Comparison of ENCODE assay signal across 8 mouse cellular contexts in the genomic region with DNA sequence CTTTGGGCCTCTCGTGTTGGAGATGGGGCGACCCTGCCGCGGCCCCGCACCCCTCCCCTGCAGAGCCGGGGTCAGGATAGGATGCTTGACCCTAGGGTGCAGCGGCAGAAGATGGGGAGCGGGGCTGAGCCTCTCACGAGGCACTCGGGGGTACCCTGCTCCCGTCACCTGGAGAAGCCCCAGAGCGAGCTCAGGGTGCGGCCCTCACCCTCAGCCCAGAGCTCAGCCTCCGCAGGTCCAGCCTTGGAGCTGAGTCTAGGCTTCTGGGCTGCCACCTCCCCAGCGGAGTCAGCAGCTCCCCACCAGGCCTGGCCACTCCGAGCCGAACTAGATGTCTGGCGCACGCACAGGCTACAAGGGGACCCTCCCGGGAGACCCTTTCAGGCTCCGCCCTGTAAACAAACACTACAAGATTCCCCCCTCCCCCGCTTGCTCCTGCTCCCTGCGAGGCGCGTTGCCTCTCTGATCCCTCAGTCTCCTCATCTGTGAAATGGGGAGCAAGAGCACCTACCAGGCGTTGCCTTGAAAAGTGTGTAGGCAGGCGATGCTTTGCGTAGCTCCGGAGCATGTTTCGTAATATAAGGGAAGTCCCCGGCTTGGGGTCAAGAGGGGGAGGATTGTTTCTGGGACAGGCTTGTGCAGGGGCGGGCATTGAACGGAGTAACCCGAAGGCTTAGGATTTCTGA. TPM values are rescaled to one million over a fixed set of nuclear protein-coding genes. Genes with fewer than 3 reads are reported as not detected.
DNase-seq lines count a peak whose midpoint lies in the region; ATAC-seq and TF ChIP-seq lines count a peak whose summit lies in the region.

No protein-coding gene starts in this region.

- no peaks in the 10 kb centered on the region for H3K36me3 ChIP-seq in ES-Bruce4 (ENCODE audit: control insufficient read depth, insufficient read depth, low read length, poor library complexity, severe bottlenecking)
- no peaks in the 10 kb centered on the region for H3K36me3 ChIP-seq in intestine, embryonic 16.5 days (ENCODE audit: control insufficient read depth, insufficient read depth, low read length)

- intact Hi-C loops in gastrocnemius, postnatal 14 days (cut with DNase I; ENCODE audit: low total_unique reads): no loop called here

- TF ChIP-seq POLR2A in ES-Bruce4 (IDR thresholded peaks at IDR 0.05; ENCODE audit: insufficient read depth, low read length): no peak

- no peaks in the 10 kb centered on the region for H3K27me3 ChIP-seq in ES-Bruce4 (ENCODE audit: control insufficient read depth, insufficient read depth, low read length, poor library complexity, severe bottlenecking)
- H3K27me3 ChIP-seq in intestine, embryonic 16.5 days (replicated peaks; ENCODE audit: control insufficient read depth, insufficient read depth, low read length): no peaks in the 10 kb centered on the region

- H3K9ac ChIP-seq in ES-Bruce4 (ENCODE audit: low read depth, poor library complexity, severe bottlenecking): peak overlapping the region; percentile 73
- H3K9ac ChIP-seq in intestine, embryonic 16.5 days (ENCODE audit: low read depth, low read length): peak overlapping the region; percentile 83

- DNase-seq in adrenal gland, adult 2 months: peak; percentile 72
- DNase-seq in adrenal gland, postnatal 4 days (ENCODE audit: low spot score in 2 of 2): no peak
- DNase-seq in cerebellum, adult 9-11 months: peak; percentile 78
- DNase-seq in gastrocnemius, postnatal 14 days: peak; percentile 64
- peak; percentile 81 for DNase-seq in lung, postnatal 36 days
- DNase-seq in right cerebral cortex, postnatal 25 days: peak; percentile 41

- no peaks in the 10 kb centered on the region for H3K9me3 ChIP-seq in ES-Bruce4 (replicated peaks; ENCODE audit: control insufficient read depth, insufficient read depth, low read length, poor library complexity, severe bottlenecking)
- peaks cover 3% of the 10 kb centered on the region; the same call in 1 of the 2 replicates for H3K9me3 ChIP-seq in intestine, embryonic 16.5 days (ENCODE audit: control insufficient read depth, low read length)

- WGBS in intestine, embryonic 16.5 days: 4% methylated on average over 34 of the region's 34 CpGs

- no peak for TF ChIP-seq EP300 in ES-Bruce4 (IDR thresholded peaks at IDR 0.05; ENCODE audit: insufficient read depth, low read depth, low read length)

- H3K4me1 ChIP-seq in ES-Bruce4 (ENCODE audit: control insufficient read depth, insufficient read depth, low read length): peaks cover 7% of the 10 kb centered on the region
- H3K4me1 ChIP-seq in intestine, embryonic 16.5 days (ENCODE audit: control insufficient read depth, insufficient read depth, low read length): peaks cover 34% of the 10 kb centered on the region

- H3K27ac ChIP-seq in ES-Bruce4 (ENCODE audit: insufficient read depth, low read length): no peak overlapping the region
- H3K27ac ChIP-seq in intestine, embryonic 16.5 days (ENCODE audit: low read length): peak overlapping the region; percentile 20

- H3K4me2 ChIP-seq in intestine, embryonic 16.5 days (ENCODE audit: low read depth, low read length): peak overlapping the region; percentile 82

- TF ChIP-seq CTCF in ES-Bruce4 (IDR thresholded peaks at IDR 0.05; ENCODE audit: low read depth, low read length): no peak

- peak; percentile 26 for ATAC-seq in intestine, embryonic 16.5 days

- H3K4me3 ChIP-seq in ES-Bruce4 (ENCODE audit: low read depth, low read length): peak overlapping the region; percentile 73
- H3K4me3 ChIP-seq in intestine, embryonic 16.5 days (ENCODE audit: low read length): peak overlapping the region; percentile 80

RNA-seq across cellular contexts. Expression of a gene that starts 7.9 kb away (rescaled TPM):
- total RNA-seq in adrenal gland, adult 2 months (2021): 10 to 100 TPM; 55.2 to 55.6 TPM
- 115 and 122 TPM in 2 replicates for polyA plus RNA-seq in adrenal gland, adult 2 months (2012; rRNA removed)
- total RNA-seq in adrenal gland, postnatal 4 days (2021): 10 to 100 TPM; 53.0 to 58.0 TPM
- polyA plus RNA-seq in ES-Bruce4 (2011; ENCODE audit: insufficient read depth, insufficient read length, low read depth, missing spikeins): 22.5 and 24.2 TPM in 2 replicates
- 10 to 100 TPM; 42.7 to 51.0 TPM for total RNA-seq in gastrocnemius, postnatal 14 days (2021)
- polyA plus RNA-seq in intestine, embryonic 16.5 days (2015; fragmentation: Nextera tagmentation; extraction: Ambion mirVana): 12.3 and 15.2 TPM in 2 replicates

RNA-seq across cellular contexts. Expression of a gene that starts 14.2 kb away (rescaled TPM):
- 10 to 100 TPM; 40.6 to 59.0 TPM for total RNA-seq in adrenal gland, adult 2 months (2021)
- 66.6 and 67.7 TPM in 2 replicates for polyA plus RNA-seq in adrenal gland, adult 2 months (2012; rRNA removed)
- 10 to 100 TPM; 53.4 to 68.7 TPM for total RNA-seq in adrenal gland, postnatal 4 days (2021)
- polyA plus RNA-seq in ES-Bruce4 (2011; ENCODE audit: insufficient read depth, insufficient read length, low read depth, missing spikeins): 71.8 and 74.7 TPM in 2 replicates
- total RNA-seq in gastrocnemius, postnatal 14 days (2021): 1,000 to 10,000 TPM; 1,800 to 1,917 TPM
- polyA plus RNA-seq in intestine, embryonic 16.5 days (2015; fragmentation: Nextera tagmentation; extraction: Ambion mirVana): 15.3 and 18.6 TPM in 2 replicates

RNA-seq across cellular contexts. Expression of a gene that starts 20.5 kb away (rescaled TPM):
- 10 to 100 TPM in 1 of 2 experiments, 1 to 10 TPM in 1; 5.6 to 14.5 TPM for total RNA-seq in adrenal gland, adult 2 months (2021)
- 15.4 and 18.5 TPM in 2 replicates for polyA plus RNA-seq in adrenal gland, adult 2 months (2012; rRNA removed)
- total RNA-seq in adrenal gland, postnatal 4 days (2021): 10 to 100 TPM; 16.4 to 19.4 TPM
- polyA plus RNA-seq in ES-Bruce4 (2011; ENCODE audit: insufficient read depth, insufficient read length, low read depth, missing spikeins): 9.4 and 9.7 TPM in 2 replicates
- 10 to 100 TPM; 25.6 to 26.3 TPM for total RNA-seq in gastrocnemius, postnatal 14 days (2021)
- 14.7 and 16.5 TPM in 2 replicates for polyA plus RNA-seq in intestine, embryonic 16.5 days (2015; fragmentation: Nextera tagmentation; extraction: Ambion mirVana)

RNA-seq across cellular contexts. Expression of a gene that starts 31.9 kb away (rescaled TPM):
- total RNA-seq in adrenal gland, adult 2 months (2021): not detected
- polyA plus RNA-seq in adrenal gland, adult 2 months (2012; rRNA removed): not detected in 2 replicates
- total RNA-seq in adrenal gland, postnatal 4 days (2021): not detected
- 0.44 TPM in 1 of 2 replicates, not detected in the other for polyA plus RNA-seq in ES-Bruce4 (2011; ENCODE audit: insufficient read depth, insufficient read length, low read depth, missing spikeins)
- not detected for total RNA-seq in gastrocnemius, postnatal 14 days (2021)
- polyA plus RNA-seq in intestine, embryonic 16.5 days (2015; fragmentation: Nextera tagmentation; extraction: Ambion mirVana): not detected in 2 replicates

RNA-seq across cellular contexts. Expression of a gene that starts 32.8 kb away (rescaled TPM):
- total RNA-seq in adrenal gland, adult 2 months (2021): under 1 TPM in 1 of 2 experiments, not detected in 1; 0.29 TPM
- polyA plus RNA-seq in adrenal gland, adult 2 months (2012; rRNA removed): 0.10 TPM in 1 of 2 replicates, not detected in the other
- under 1 TPM; 0.31 to 0.73 TPM for total RNA-seq in adrenal gland, postnatal 4 days (2021)
- polyA plus RNA-seq in ES-Bruce4 (2011; ENCODE audit: insufficient read depth, insufficient read length, low read depth, missing spikeins): 1.8 and 4.1 TPM in 2 replicates
- not detected for total RNA-seq in gastrocnemius, postnatal 14 days (2021)
- 0.33 and 0.34 TPM in 2 replicates for polyA plus RNA-seq in intestine, embryonic 16.5 days (2015; fragmentation: Nextera tagmentation; extraction: Ambion mirVana)

Comparison
In these comparisons a context has a peak if more than half of its experiments do, and no peak if none do; other contexts are left out.
1. DNase-seq: peak in adrenal gland, adult 2 months (single experiment), cerebellum, adult 9-11 months (single experiment), gastrocnemius, postnatal 14 days (single experiment), lung, postnatal 36 days (single experiment) and right cerebral cortex, postnatal 25 days (single experiment); none in adrenal gland, postnatal 4 days (0 of 2).
2. RNA of a gene that starts 14.2 kb away (total RNA-seq): 1,800 to 1,917 TPM in gastrocnemius, postnatal 14 days; 53.4 to 68.7 TPM in adrenal gland, postnatal 4 days and 40.6 to 59.0 TPM in adrenal gland, adult 2 months; every median in the first group is over 10 times any median in the second.